Mouse (Mus musculus): ENCODE data around the gene Anks6. TPM values are rescaled to one million over a fixed set of nuclear protein-coding genes. Genes with fewer than 3 reads are reported as not detected.

Gene Anks6
- total RNA-seq, 2 experiments from 2014 or later = 18.6 to 21.1 TPM

Other genes with a start within 250 kb of the Anks6 start
- gene Gabbr2, start 65.6 kb downstream of the Anks6 start, total RNA-seq (2021) = 100 to 1,000 TPM; 270 to 276 TPM
- 1 to 10 TPM in 1 of 2 experiments, under 1 TPM in 1; 0.76 to 1.2 TPM for gene Galnt12, start 34.5 kb upstream of the Anks6 start, total RNA-seq (2021)
- gene Col15a1, start 150.7 kb upstream of the Anks6 start, total RNA-seq (2021) = 1 to 10 TPM; 4.5 to 9.2 TPM

All from left cerebral cortex, postnatal 25 days (tissue).